Mouse (Mus musculus) adrenal gland, adult 18-20 months (tissue): ENCODE measurements around the gene Poc5. TPM values are rescaled to one million over a fixed set of nuclear protein-coding genes. Genes with fewer than 3 reads are reported as not detected.

ENCODE experiments used
- DNase-seq, 2 experiments: peaks; one replicate each; pipeline ENCODE4 v3.0.0; 2021 to 2022; ENCODE audit warnings: low spot score in 2 of 2
- total RNA-seq, 2 experiments: library from RNA; stranded (reverse); gene quantifications; 1 replicate in 1 of 2; 2 replicates in 1 of 2; pipeline ENCODE4 v1.2.3; 2021

The Poc5 gene
- total RNA-seq, 2 experiments from 2014 or later, result 13.1 to 14.0 TPM

- no peak for DNase-seq
Observed at GRCm38 (mm10) chr13:96428531-96428930, 40.4 kb downstream of the Poc5 start.

GRCm38 (mm10) chr13:96431595-96432156, 43.6 kb downstream of the Poc5 start:
- peak; percentile 86 to 90 for DNase-seq

- DNase-seq, result no peak
Observed at GRCm38 (mm10) chr13:96432376-96432811, 44.3 kb downstream of the Poc5 start.

GRCm38 (mm10) chr13:96433041-96433440, 44.9 kb downstream of the Poc5 start:
- DNase-seq, result no peak

- DNase-seq, result no peak
Observed at GRCm38 (mm10) chr13:96433648-96434190, 45.6 kb downstream of the Poc5 start.

- no peak for DNase-seq
Observed at GRCm38 (mm10) chr13:96434899-96435331, 46.8 kb downstream of the Poc5 start.

GRCm38 (mm10) chr13:96435793-96436192, 47.7 kb downstream of the Poc5 start:
- no peak for DNase-seq

- DNase-seq, result no peak
Observed at GRCm38 (mm10) chr13:96436921-96437320, 48.8 kb downstream of the Poc5 start.

GRCm38 (mm10) chr13:96440436-96440835, 52.3 kb downstream of the Poc5 start:
- no peak for DNase-seq

GRCm38 (mm10) chr13:96450205-96450856, 62.2 kb downstream of the Poc5 start:
- no peak for DNase-seq

GRCm38 (mm10) chr13:96450869-96451268, 62.8 kb downstream of the Poc5 start:
- no peak for DNase-seq

GRCm38 (mm10) chr13:96451386-96452140, 63.5 kb downstream of the Poc5 start:
- DNase-seq, result no peak

- no peak for DNase-seq
Observed at GRCm38 (mm10) chr13:96452621-96453020, 64.5 kb downstream of the Poc5 start.

GRCm38 (mm10) chr13:96454288-96454687, 66.2 kb downstream of the Poc5 start:
- no peak for DNase-seq

GRCm38 (mm10) chr13:96457566-96457965, 69.5 kb downstream of the Poc5 start:
- DNase-seq, result no peak

GRCm38 (mm10) chr13:96458018-96458417, 69.9 kb downstream of the Poc5 start:
- no peak for DNase-seq

GRCm38 (mm10) chr13:96458606-96459005, 70.5 kb downstream of the Poc5 start:
- no peak for DNase-seq

GRCm38 (mm10) chr13:96462644-96463043, 74.5 kb downstream of the Poc5 start:
- DNase-seq, result no peak

GRCm38 (mm10) chr13:96465315-96465714, 77.2 kb downstream of the Poc5 start:
- DNase-seq, result no peak
